Mouse (Mus musculus) activated CD4-positive, CD25-positive, alpha-beta regulatory T cell, adult 9 weeks (primary cell): ENCODE measurements around the gene Fam181b. TPM values are rescaled to one million over a fixed set of nuclear protein-coding genes. Genes with fewer than 3 reads are reported as not detected.

Experiments
- polyA plus RNA-seq: library from polyadenylated mRNA; unstranded; fragments of 100-300 nt; shearing (Covaris generic); gene quantifications from one replicate; pipeline ENCODE4 v1.2.1, GENCODE M21; 2017

Fam181b gene
- not detected for polyA plus RNA-seq

GRCm38 (mm10) chr7:93079785-93080730 lies at the start of gene Fam181b:
Gene Fam181b (plus strand): TSS chr7:93079865.

Other genes with a start within 250 kb of the Fam181b start
- 4.7 TPM for gene Ddias, start 205.6 kb upstream of the Fam181b start, polyA plus RNA-seq
- gene Prcp, start 205.4 kb upstream of the Fam181b start, polyA plus RNA-seq: 20.5 TPM